Mouse (Mus musculus): ENCODE measurements around the gene Sec22b. TPM values are rescaled to one million over a fixed set of nuclear protein-coding genes. Genes with fewer than 3 reads are reported as not detected.

The Sec22b gene
- total RNA-seq, 2 experiments from 2014 or later, result 78.5 to 85.2 TPM

Other genes with a start within 250 kb of the Sec22b start
- gene Prkab2, start 243.0 kb upstream of the Sec22b start, total RNA-seq (2021), result 1 to 10 TPM; 7.2 to 9.3 TPM
- not detected for gene Gm17651, start 226.5 kb upstream of the Sec22b start, total RNA-seq (2021)
- gene Pde4dip, start 12.5 kb upstream of the Sec22b start, total RNA-seq (2021), result 100 to 1,000 TPM in 1 of 2 experiments, 10 to 100 TPM in 1; 79.3 to 173 TPM
- 10 to 100 TPM; 37.0 to 48.5 TPM for gene Notch2, start 112.3 kb downstream of the Sec22b start, total RNA-seq (2021)

Data from adrenal gland, postnatal 10 days (tissue).